Mouse (Mus musculus) heart, embryonic 14.5 days (tissue): Measurements from ENCODE around the gene Rragc. TPM values are rescaled to one million over a fixed set of nuclear protein-coding genes. Genes with fewer than 3 reads are reported as not detected.
A peak's percentile ranks its signal among the peaks of the same experiment; 100 is the strongest.

Source experiments
- ATAC-seq: fragments of 200-750 bp; cut with Nextera tagmentation; 2 replicates; pipeline ENCODE4 v1.8.0; 2017; ENCODE audit warnings: low read depth, moderate TSS enrichment; ENCODE audit not compliant: insufficient number of reproducible peaks, insufficient read depth, low FRiP score
- H3K27ac ChIP-seq, 2 experiments: fragments of 200-500 bp in 1 of 2; fragments of 300-500 bp in 1 of 2; sonication (generic) in 1 of 2; replicated peaks in 1 of 2; 2 replicates each; pipeline ENCODE4 v1.5.1; 2012 to 2014; ENCODE audit warnings: low read depth in 2 of 2, low read length in 2 of 2, control low read depth in 1 of 2, mild to moderate bottlenecking in 1 of 2, mixed read lengths in 1 of 2; ENCODE audit not compliant: control insufficient read depth in 1 of 2, insufficient read depth in 1 of 2
- H3K27me3 ChIP-seq: fragments of 300-500 bp; sonication (generic); 2 replicates; pipeline ENCODE4 v1.6.1; 2014; ENCODE audit warnings: mild to moderate bottlenecking, low read length, control low read depth; ENCODE audit not compliant: control insufficient read depth, insufficient read depth
- H3K36me3 ChIP-seq: fragments of 300-500 bp; sonication (generic); 2 replicates; pipeline ENCODE4 v1.6.1; 2014; ENCODE audit warnings: mild to moderate bottlenecking, control low read depth, low read length, mixed read lengths; ENCODE audit not compliant: control insufficient read depth, insufficient read depth
- H3K4me1 ChIP-seq, 2 experiments: fragments of 200-500 bp in 1 of 2; fragments of 300-500 bp in 1 of 2; sonication (generic) in 1 of 2; 2 replicates each; pipeline ENCODE4 v1.6.1; 2012 to 2014; ENCODE audit warnings: low read length in 2 of 2, control low read depth in 1 of 2, mixed read lengths in 1 of 2; ENCODE audit not compliant: control insufficient read depth in 2 of 2, insufficient read depth in 2 of 2
- H3K4me2 ChIP-seq: fragments of 300-500 bp; sonication (generic); 2 replicates; pipeline ENCODE4 v1.6.1; 2014; ENCODE audit warnings: mild to moderate bottlenecking, low read length
- H3K4me3 ChIP-seq, 2 experiments: fragments of 200-500 bp in 1 of 2; fragments of 300-500 bp in 1 of 2; sonication (generic) in 1 of 2; 2 replicates each; pipeline ENCODE4 v1.5.1; 2012 to 2014; ENCODE audit warnings: low read length in 2 of 2, mild to moderate bottlenecking in 2 of 2, control low read depth in 1 of 2, low read depth in 1 of 2, moderate library complexity in 1 of 2; ENCODE audit not compliant: control insufficient read depth in 1 of 2, insufficient read depth in 1 of 2
- H3K9ac ChIP-seq: fragments of 300-500 bp; sonication (generic); 2 replicates; pipeline ENCODE4 v1.6.1; 2014; ENCODE audit warnings: mild to moderate bottlenecking, low read length
- H3K9me3 ChIP-seq: fragments of 300-500 bp; sonication (generic); 2 replicates; pipeline ENCODE4 v1.6.1; 2016; ENCODE audit warnings: low read length, control low read depth; ENCODE audit not compliant: control insufficient read depth
- WGBS: fragments of 180-500 bp; shearing (Covaris S2); extraction: QIAGEN DNeasy Blood & Tissue Kit; methylation state at CpG from one replicate; pipeline ENCODE4 v1.1.7; 2014; 5-methylcytosine and 5-hydroxymethylcytosine counted together
- polyA plus RNA-seq: library from polyadenylated mRNA; unstranded; fragments of >200 nt; fragmentation: Nextera tagmentation; extraction: Ambion mirVana; gene quantifications from 2 replicates; pipeline ENCODE4 v1.2.1, GENCODE M21; 2014

Gene Rragc
- polyA plus RNA-seq, 1 experiment from 2014 or later: 48.6 TPM

- Histone ChIP-seq H3K27me3 (peaks cover 20% of the 10 kb centered on the region), H3K4me3 (no peak overlapping the region), H3K4me2 (no peak overlapping the region), H3K36me3 (no peaks in the 10 kb centered on the region), H3K9ac (no peak overlapping the region), H3K4me1 (peaks cover 0 to 6% of the 10 kb centered on the region in 2 experiments; a peak in 1 of 4 replicates), H3K27ac (no peak overlapping the region), H3K9me3 (no peaks in the 10 kb centered on the region)
- WGBS: 47% methylated on average over 8 of the region's 8 CpGs
- ATAC-seq: no peak
These were observed 34.8 kb downstream of the Rragc start for GRCm38 (mm10) chr4:123952059-123952458.

- Histone ChIP-seq H3K9ac (peak overlapping the region; percentile 50; the same call in 1 of the 2 replicates), H3K4me1 (peaks cover 6 to 13% of the 10 kb centered on the region in 2 experiments; a peak in 3 of 4 replicates), H3K4me2 (peak overlapping the region; percentile 61), H3K9me3 (no peaks in the 10 kb centered on the region), H3K27ac (no peak overlapping the region), H3K36me3 (no peaks in the 10 kb centered on the region), H3K4me3 (peak overlapping the region; percentile 21 to 29), H3K27me3 (peaks cover 20% of the 10 kb centered on the region)
- 4% methylated on average over 31 of the region's 31 CpGs for WGBS
- no peak for ATAC-seq
These were observed 39.7 kb downstream of the Rragc start for GRCm38 (mm10) chr4:123956703-123957491.

- no peaks in the 10 kb centered on the region for H3K9me3 ChIP-seq
- H3K4me2 ChIP-seq: peak overlapping the region; percentile 61
- H3K27ac ChIP-seq: no peak overlapping the region
- H3K4me1 ChIP-seq: peaks cover 6 to 13% of the 10 kb centered on the region in 2 experiments; a peak in 3 of 4 replicates
- no peaks in the 10 kb centered on the region for H3K36me3 ChIP-seq
- 55% methylated on average over 4 of the region's 4 CpGs for WGBS
- no peak overlapping the region for H3K4me3 ChIP-seq
- ATAC-seq: no peak; the same call in 1 of the 2 replicates
- peak overlapping the region; percentile 50; the same call in 1 of the 2 replicates for H3K9ac ChIP-seq
- peaks cover 20% of the 10 kb centered on the region for H3K27me3 ChIP-seq
These were observed 40.2 kb downstream of the Rragc start for GRCm38 (mm10) chr4:123957492-123957808.

- Histone ChIP-seq H3K27ac (no peak overlapping the region), H3K9ac (no peak overlapping the region), H3K4me3 (no peak overlapping the region), H3K27me3 (peaks cover 20% of the 10 kb centered on the region), H3K4me1 (peaks cover 6 to 13% of the 10 kb centered on the region in 2 experiments; a peak in 3 of 4 replicates), H3K4me2 (no peak overlapping the region), H3K36me3 (no peaks in the 10 kb centered on the region), H3K9me3 (no peaks in the 10 kb centered on the region)
- ATAC-seq: no peak
- WGBS: 63% methylated on average over 4 of the region's 4 CpGs
These were observed 40.6 kb downstream of the Rragc start for GRCm38 (mm10) chr4:123957891-123958290.

GRCm38 (mm10) chr4:123960955-123961354, 43.7 kb downstream of the Rragc start:
- H3K4me3 ChIP-seq: no peak overlapping the region
- H3K27ac ChIP-seq: no peak overlapping the region
- H3K4me2 ChIP-seq: peak overlapping the region; percentile 31
- H3K27me3 ChIP-seq: peaks cover 11% of the 10 kb centered on the region
- 40% methylated on average over 4 of the region's 4 CpGs for WGBS
- no peak for ATAC-seq
- no peak overlapping the region for H3K9ac ChIP-seq
- H3K4me1 ChIP-seq: peaks cover 6 to 15% of the 10 kb centered on the region in 2 experiments
- H3K9me3 ChIP-seq: no peaks in the 10 kb centered on the region
- H3K36me3 ChIP-seq: no peaks in the 10 kb centered on the region

GRCm38 (mm10) chr4:123962721-123963120, 45.5 kb downstream of the Rragc start:
- no peaks in the 10 kb centered on the region for H3K9me3 ChIP-seq
- H3K36me3 ChIP-seq: no peaks in the 10 kb centered on the region
- H3K4me1 ChIP-seq: peaks cover 9 to 16% of the 10 kb centered on the region in 2 experiments
- no peak overlapping the region for H3K4me3 ChIP-seq
- 70% methylated on average over 9 of the region's 9 CpGs for WGBS
- no peak overlapping the region for H3K4me2 ChIP-seq
- no peaks in the 10 kb centered on the region for H3K27me3 ChIP-seq
- ATAC-seq: no peak
- no peak overlapping the region for H3K27ac ChIP-seq
- no peak overlapping the region for H3K9ac ChIP-seq

- peaks cover 7% of the 10 kb centered on the region; the same call in 1 of the 2 replicates for H3K9me3 ChIP-seq
- no peak overlapping the region for H3K4me2 ChIP-seq
- ATAC-seq: no peak
- WGBS: 75% methylated on average over 8 of the region's 8 CpGs
- H3K27ac ChIP-seq: no peak overlapping the region
- H3K9ac ChIP-seq: no peak overlapping the region
- H3K36me3 ChIP-seq: no peaks in the 10 kb centered on the region
- H3K27me3 ChIP-seq: peaks cover 19% of the 10 kb centered on the region
- peaks cover 8 to 9% of the 10 kb centered on the region in 2 experiments; a peak in 2 of 4 replicates for H3K4me1 ChIP-seq
- H3K4me3 ChIP-seq: no peak overlapping the region
These were observed 51.5 kb downstream of the Rragc start for GRCm38 (mm10) chr4:123968663-123969321.
